ENCODE assay signal across 21 mouse cellular contexts in the genomic region with DNA sequence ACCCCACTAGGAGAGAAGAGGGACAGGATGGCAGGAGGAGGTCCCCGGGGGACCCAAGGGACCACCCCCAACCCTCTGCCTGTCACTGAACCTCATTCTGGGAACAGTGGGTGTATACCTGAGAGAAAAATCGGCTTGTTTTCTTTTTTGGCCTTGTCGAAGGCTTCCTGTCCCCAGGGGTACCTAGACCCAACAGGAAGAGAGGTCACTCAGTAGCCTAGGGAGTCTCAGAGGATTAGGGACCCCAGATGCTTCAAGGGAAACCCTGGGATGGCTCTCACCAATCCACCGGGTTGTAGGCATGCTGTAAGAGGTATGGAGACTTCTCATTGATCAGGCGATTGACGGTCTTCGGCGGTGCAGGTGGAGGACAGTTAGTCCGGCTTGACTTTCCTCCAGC. TPM values are rescaled to one million over a fixed set of nuclear protein-coding genes. Genes with fewer than 3 reads are reported as not detected.
"Had no signal": no experiment of that assay in that cellular context is flagged by ENCODE, and none has a peak within 500 bp of the region (broad histone marks: within the 10 kb centered on the region; RNA-seq: fewer than 3 reads in every experiment).

No protein-coding gene starts in this region.

- H3K4me3 ChIP-seq: embryonic facial prominence, embryonic 10.5 days; embryonic facial prominence, embryonic 12.5 days; embryonic facial prominence, embryonic 13.5 days; embryonic facial prominence, embryonic 15.5 days; erythroblast, embryonic 14.5 days; forebrain, embryonic 10.5 days; forebrain, embryonic 12.5 days; forebrain, embryonic 13.5 days; forebrain, embryonic 15.5 days; gastrocnemius, adult 2 months; heart, adult 2 months; heart, embryonic 10.5 days had no signal

- DNase-seq: embryo, embryonic 11 days; forebrain, postnatal 0 days; gastrocnemius, adult 2 months; gastrocnemius, postnatal 10 days; gastrocnemius, postnatal 14 days; gastrocnemius, postnatal 25 days; gastrocnemius, postnatal 36 days; heart, adult 11 months; heart, adult 18-20 months; heart, adult 2 months had no signal

- H3K27ac ChIP-seq: embryonic facial prominence, embryonic 10.5 days; embryonic facial prominence, embryonic 12.5 days; embryonic facial prominence, embryonic 13.5 days; embryonic facial prominence, embryonic 15.5 days; forebrain, embryonic 10.5 days; forebrain, embryonic 12.5 days; forebrain, embryonic 13.5 days; forebrain, embryonic 15.5 days; gastrocnemius, adult 2 months; heart, adult 2 months; heart, embryonic 10.5 days had no signal

- H3K36me3 ChIP-seq: embryonic facial prominence, embryonic 10.5 days; embryonic facial prominence, embryonic 12.5 days; embryonic facial prominence, embryonic 13.5 days; embryonic facial prominence, embryonic 15.5 days; forebrain, embryonic 10.5 days; forebrain, embryonic 12.5 days; forebrain, embryonic 15.5 days; heart, embryonic 10.5 days had no signal

- H3K27me3 ChIP-seq: forebrain, embryonic 15.5 days had no signal

- H3K4me1 ChIP-seq: forebrain, embryonic 13.5 days had no signal

RNA-seq across cellular contexts. Expression of a gene that starts 1.3 kb away (rescaled TPM):
- polyA plus RNA-seq: embryonic facial prominence, embryonic 10.5 days; erythroblast, embryonic 14.5 days; forebrain, embryonic 10.5 days; forebrain, embryonic 11.5 days; heart, embryonic 10.5 days had no signal

RNA-seq across cellular contexts. Expression of a gene that starts 15.1 kb away (rescaled TPM):
- polyA plus RNA-seq: erythroblast, embryonic 14.5 days had no signal

RNA-seq across cellular contexts. Expression of a gene that starts 36.9 kb away (rescaled TPM):
- polyA plus RNA-seq: erythroblast, embryonic 14.5 days had no signal
